Mouse (Mus musculus): ENCODE measurements at regions not wholly inside any gene's neighbourhood (a gene's known extent, or its start where the extent isn't known, plus 50 kb on each side); places are given as distances from the start of the nearest gene placed in this dataset.

DNA sequence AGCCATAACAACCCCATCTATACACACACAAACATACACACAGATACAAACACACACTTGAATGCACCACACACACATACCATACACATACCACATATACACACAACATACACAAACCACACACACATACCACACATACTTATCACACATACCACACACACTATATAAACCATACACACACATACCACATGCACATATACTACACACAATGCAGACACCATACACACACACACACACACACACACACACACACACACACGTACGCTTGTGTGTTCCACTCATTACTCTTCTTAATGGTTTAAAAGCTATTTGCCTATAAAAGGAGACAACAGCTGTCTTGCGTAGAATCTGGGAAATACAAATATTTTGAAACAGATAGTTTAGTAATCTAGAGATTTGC, 83.1 kb upstream of the Gm6993 start:
- no peak for TF ChIP-seq POLR2A (IDR thresholded peaks at IDR 0.05; ENCODE audit: extremely low read depth, insufficient read depth, low read length)
- TF ChIP-seq CTCF (IDR thresholded peaks at IDR 0.05; ENCODE audit: low read depth, low read length): no peak

Data from liver, adult 2 months (tissue).